Comparison of ENCODE assay signal across 9 mouse cellular contexts in genomic region chr6:55487726-55488125, GRCm38 (mm10). TPM values are rescaled to one million over a fixed set of nuclear protein-coding genes. Genes with fewer than 3 reads are reported as not detected.
DNase-seq lines count a peak whose midpoint lies in the region; ATAC-seq and TF ChIP-seq lines count a peak whose summit lies in the region.
"Had no signal": no experiment of that assay in that cellular context is flagged by ENCODE, and none has a peak within 500 bp of the region (broad histone marks: within the 10 kb centered on the region; RNA-seq: fewer than 3 reads in every experiment).

No protein-coding gene starts in this region.

- no peaks in the 10 kb centered on the region for H3K36me3 ChIP-seq in kidney, embryonic 15.5 days
- no peaks in the 10 kb centered on the region for H3K36me3 ChIP-seq in kidney, embryonic 14.5 days (ENCODE audit: control insufficient read depth, insufficient read depth, low read length)
- no peaks in the 10 kb centered on the region for H3K36me3 ChIP-seq in intestine, embryonic 14.5 days (ENCODE audit: control insufficient read depth, insufficient read depth, low read length)
- H3K36me3 ChIP-seq in forebrain, embryonic 16.5 days (ENCODE audit: control insufficient read depth, insufficient read depth), result peaks cover 3% of the 10 kb centered on the region; the same call in 1 of the 2 replicates
- H3K36me3 ChIP-seq: G1E had no signal

- WGBS in kidney, embryonic 15.5 days, result 51% methylated on average over 6 of the region's 6 CpGs
- 53% methylated on average over 6 of the region's 6 CpGs for WGBS in kidney, embryonic 14.5 days
- WGBS in intestine, embryonic 14.5 days, result 50% methylated on average over 6 of the region's 6 CpGs
- WGBS in forebrain, embryonic 16.5 days, result 59% methylated on average over 6 of the region's 6 CpGs

- intact Hi-C loops in gastrocnemius, adult 2 months (cut with DNase I), result no loop called here
- intact Hi-C loops in left cerebral cortex, postnatal 4 days (cut with DNase I), result no loop called here

- no peak for TF ChIP-seq CTCF in gastrocnemius, adult 2 months (IDR thresholded peaks at IDR 0.05)

- no peak overlapping the region for H3K4me2 ChIP-seq in kidney, embryonic 15.5 days
- H3K4me2 ChIP-seq in kidney, embryonic 14.5 days (replicated peaks; ENCODE audit: low read depth, low read length), result no peak overlapping the region
- H3K4me2 ChIP-seq in intestine, embryonic 14.5 days (ENCODE audit: low read length), result no peak overlapping the region
- no peak overlapping the region for H3K4me2 ChIP-seq in forebrain, embryonic 16.5 days (ENCODE audit: low read length)

- peaks cover 9% of the 10 kb centered on the region; the same call in 1 of the 2 replicates for H3K4me1 ChIP-seq in kidney, embryonic 15.5 days
- H3K4me1 ChIP-seq in kidney, embryonic 14.5 days (ENCODE audit: control insufficient read depth, insufficient read depth, low read length), result 0 out of 2 replicates have a peak, but pooled peaks cover 9% of the 10 kb centered on the region
- H3K4me1 ChIP-seq in intestine, embryonic 14.5 days (replicated peaks; ENCODE audit: control insufficient read depth, insufficient read depth, low read length), result no peaks in the 10 kb centered on the region
- H3K4me1 ChIP-seq in forebrain, embryonic 16.5 days (replicated peaks; ENCODE audit: control insufficient read depth, insufficient read depth, low read length), result peaks cover 20% of the 10 kb centered on the region

- ATAC-seq in kidney, embryonic 15.5 days (replicated peaks; ENCODE audit: low FRiP score), result peak; percentile 73
- ATAC-seq in kidney, embryonic 14.5 days (ENCODE audit: low FRiP score, low TSS enrichment), result no peak; the same call in 1 of the 2 replicates
- peak; percentile 82 for ATAC-seq in intestine, embryonic 14.5 days (replicated peaks; ENCODE audit: low FRiP score, low TSS enrichment, low read depth)
- ATAC-seq in megakaryocyte progenitor cell, adult 5-6 weeks (replicated peaks; ENCODE audit: poor library complexity), result 0 out of 2 replicates have a peak, but pooled peaks have one; percentile 17
- no peak for ATAC-seq in forebrain, embryonic 16.5 days

- no peaks in the 10 kb centered on the region for H3K9me3 ChIP-seq in kidney, embryonic 15.5 days (replicated peaks)
- no peaks in the 10 kb centered on the region for H3K9me3 ChIP-seq in kidney, embryonic 14.5 days (ENCODE audit: control insufficient read depth, low read length)
- no peaks in the 10 kb centered on the region for H3K9me3 ChIP-seq in intestine, embryonic 14.5 days (ENCODE audit: control insufficient read depth, low read length)
- no peaks in the 10 kb centered on the region for H3K9me3 ChIP-seq in forebrain, embryonic 16.5 days (ENCODE audit: control insufficient read depth, low read length)
- H3K9me3 ChIP-seq: G1E had no signal

- no peak overlapping the region for H3K27ac ChIP-seq in kidney, embryonic 15.5 days
- no peak overlapping the region for H3K27ac ChIP-seq in kidney, embryonic 14.5 days (ENCODE audit: low read depth, low read length)
- no peak overlapping the region for H3K27ac ChIP-seq in gastrocnemius, adult 2 months
- no peak overlapping the region for H3K27ac ChIP-seq in intestine, embryonic 14.5 days (ENCODE audit: low read depth)
- no peak overlapping the region for H3K27ac ChIP-seq in forebrain, embryonic 16.5 days (ENCODE audit: low read length)

- no peak overlapping the region for H3K4me3 ChIP-seq in kidney, embryonic 15.5 days (replicated peaks)
- H3K4me3 ChIP-seq in kidney, embryonic 14.5 days (ENCODE audit: low read length), result no peak overlapping the region
- H3K4me3 ChIP-seq in gastrocnemius, adult 2 months, result no peak overlapping the region
- no peak overlapping the region for H3K4me3 ChIP-seq in intestine, embryonic 14.5 days (ENCODE audit: low read depth, low read length)
- H3K4me3 ChIP-seq in forebrain, embryonic 16.5 days (replicated peaks; ENCODE audit: low read length), result no peak overlapping the region

- H3K9ac ChIP-seq in kidney, embryonic 15.5 days, result no peak overlapping the region
- no peak overlapping the region for H3K9ac ChIP-seq in kidney, embryonic 14.5 days (ENCODE audit: low read depth, low read length)
- H3K9ac ChIP-seq in intestine, embryonic 14.5 days (ENCODE audit: low read length), result no peak overlapping the region
- no peak overlapping the region for H3K9ac ChIP-seq in forebrain, embryonic 16.5 days (replicated peaks; ENCODE audit: low read depth, low read length)

- H3K27me3 ChIP-seq in kidney, embryonic 15.5 days, result no peaks in the 10 kb centered on the region
- H3K27me3 ChIP-seq in kidney, embryonic 14.5 days (ENCODE audit: control insufficient read depth, insufficient read depth, low read length), result no peaks in the 10 kb centered on the region
- no peaks in the 10 kb centered on the region for H3K27me3 ChIP-seq in intestine, embryonic 14.5 days (replicated peaks; ENCODE audit: control insufficient read depth, insufficient read depth, low read length)
- H3K27me3 ChIP-seq in forebrain, embryonic 16.5 days (replicated peaks; ENCODE audit: control insufficient read depth, insufficient read depth, low read length), result no peaks in the 10 kb centered on the region

- peak; percentile 61 for DNase-seq in gastrocnemius, adult 2 months
- DNase-seq in intestine, embryonic 14.5 days (ENCODE audit: low spot score), result peak; percentile 57
- DNase-seq in T-cell, adult 2 months (ENCODE audit: low spot score), result no peak
- no peak for DNase-seq in left cerebral cortex, postnatal 4 days

RNA-seq across cellular contexts. Expression of gene Adcyap1r1, which starts 35.9 kb away (rescaled TPM):
- polyA plus RNA-seq in kidney, embryonic 15.5 days (2015; fragmentation: Nextera tagmentation; extraction: Ambion mirVana), result 3.1 and 3.4 TPM in 2 replicates
- polyA plus RNA-seq in kidney, embryonic 14.5 days (2014; fragmentation: Nextera tagmentation; extraction: Ambion mirVana), result 2.1 and 2.3 TPM in 2 replicates
- total RNA-seq in gastrocnemius, adult 2 months (2021), result under 1 TPM; 0.87 to 0.92 TPM
- polyA plus RNA-seq in intestine, embryonic 14.5 days (2014; fragmentation: Nextera tagmentation; extraction: Ambion mirVana), result 9.7 and 10.1 TPM in 2 replicates
- not detected in 2 replicates for total RNA-seq in megakaryocyte progenitor cell, adult 5-6 weeks (2015)
- 0.08 TPM in 1 of 2 replicates, not detected in the other for total RNA-seq in megakaryocyte progenitor cell, adult 5-6 weeks (2017)
- 100 to 1,000 TPM; 112 to 131 TPM for total RNA-seq in left cerebral cortex, postnatal 4 days (2021)
- 33.8 and 37.9 TPM in 2 replicates for polyA plus RNA-seq in forebrain, embryonic 16.5 days (2015; fragmentation: Nextera tagmentation; extraction: Ambion mirVana)
- polyA plus RNA-seq: G1E had no signal

Comparison
In these comparisons a context has a peak if more than half of its experiments do, and no peak if none do; other contexts are left out.
1. ATAC-seq: peak in kidney, embryonic 15.5 days (single experiment), intestine, embryonic 14.5 days (single experiment) and megakaryocyte progenitor cell, adult 5-6 weeks (single experiment); none in kidney, embryonic 14.5 days (single experiment) and forebrain, embryonic 16.5 days (single experiment).
2. DNase-seq: peak in gastrocnemius, adult 2 months (single experiment) and intestine, embryonic 14.5 days (single experiment); none in T-cell, adult 2 months (single experiment) and left cerebral cortex, postnatal 4 days (single experiment).